16 mouse cellular contexts compared by ENCODE assay signal in the genomic region with DNA sequence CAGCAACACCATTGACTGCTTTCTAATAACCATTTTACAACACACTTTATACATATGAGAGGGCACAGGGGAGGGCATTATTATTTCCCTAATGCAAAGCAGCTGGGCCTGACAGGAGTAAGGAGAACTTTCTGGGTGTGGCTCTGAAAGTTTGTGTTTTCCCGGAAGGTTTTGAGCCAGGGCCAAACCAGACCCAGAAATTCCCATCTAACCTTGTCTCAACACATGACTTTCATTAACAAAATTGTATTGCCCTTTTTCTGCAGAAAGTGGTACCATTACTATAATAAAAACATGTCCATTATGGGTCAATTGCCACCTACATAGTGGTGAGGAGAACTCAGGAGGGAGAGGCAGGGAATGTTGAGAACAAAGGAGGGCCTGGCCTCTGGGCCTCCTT.
"Had no signal": no experiment of that assay in that cellular context is flagged by ENCODE, and none has a peak within 500 bp of the region (broad histone marks: within the 10 kb centered on the region; RNA-seq: fewer than 3 reads in every experiment).

No protein-coding gene starts in this region.

- H3K9me3 ChIP-seq: liver, embryonic 13.5 days; lung, embryonic 15.5 days; midbrain, embryonic 13.5 days; neural tube, embryonic 15.5 days had no signal

- H3K9ac ChIP-seq: liver, embryonic 13.5 days; liver, postnatal 0 days; lung, embryonic 15.5 days; midbrain, embryonic 13.5 days; neural tube, embryonic 15.5 days had no signal

- H3K27ac ChIP-seq: layer of hippocampus, adult 2 months; liver, embryonic 13.5 days; lung, embryonic 15.5 days; macrophage; midbrain, embryonic 13.5 days; neural tube, embryonic 15.5 days; stomach, postnatal 0 days had no signal

- H3K36me3 ChIP-seq: liver, embryonic 13.5 days; lung, embryonic 15.5 days; midbrain, embryonic 13.5 days; neural tube, embryonic 15.5 days had no signal

- H3K27me3 ChIP-seq: liver, embryonic 13.5 days; lung, embryonic 15.5 days; midbrain, embryonic 13.5 days; neural tube, embryonic 15.5 days had no signal

- H3K4me2 ChIP-seq: liver, embryonic 13.5 days; lung, embryonic 15.5 days; midbrain, embryonic 13.5 days; neural tube, embryonic 15.5 days had no signal

- H3K4me1 ChIP-seq: liver, embryonic 13.5 days; lung, embryonic 15.5 days; midbrain, embryonic 13.5 days; neural tube, embryonic 15.5 days had no signal

- H3K4me3 ChIP-seq: layer of hippocampus, adult 2 months; liver, embryonic 13.5 days; lung, embryonic 15.5 days; midbrain, embryonic 13.5 days; myocyte; neural tube, embryonic 15.5 days had no signal

- DNase-seq: kidney, postnatal 10 days; kidney, postnatal 4 days; liver; liver, embryonic 13.5 days; liver, postnatal 0 days; lung, postnatal 14 days; right cerebral cortex, adult 18-20 months; right cerebral cortex, postnatal 25 days; thymus, postnatal 4 days had no signal

- ATAC-seq: liver, postnatal 0 days; midbrain, embryonic 13.5 days had no signal
